Mouse (Mus musculus): ENCODE data around the gene Stub1. TPM values are rescaled to one million over a fixed set of nuclear protein-coding genes. Genes with fewer than 3 reads are reported as not detected.

The Stub1 gene
- total RNA-seq, 2 experiments from 2014 or later, result 95.7 to 99.9 TPM

- DNase-seq, result peak; percentile 83
These were observed 41.2 kb downstream of the Stub1 start for GRCm38 (mm10) chr17:25791843-25792527.

DNA sequence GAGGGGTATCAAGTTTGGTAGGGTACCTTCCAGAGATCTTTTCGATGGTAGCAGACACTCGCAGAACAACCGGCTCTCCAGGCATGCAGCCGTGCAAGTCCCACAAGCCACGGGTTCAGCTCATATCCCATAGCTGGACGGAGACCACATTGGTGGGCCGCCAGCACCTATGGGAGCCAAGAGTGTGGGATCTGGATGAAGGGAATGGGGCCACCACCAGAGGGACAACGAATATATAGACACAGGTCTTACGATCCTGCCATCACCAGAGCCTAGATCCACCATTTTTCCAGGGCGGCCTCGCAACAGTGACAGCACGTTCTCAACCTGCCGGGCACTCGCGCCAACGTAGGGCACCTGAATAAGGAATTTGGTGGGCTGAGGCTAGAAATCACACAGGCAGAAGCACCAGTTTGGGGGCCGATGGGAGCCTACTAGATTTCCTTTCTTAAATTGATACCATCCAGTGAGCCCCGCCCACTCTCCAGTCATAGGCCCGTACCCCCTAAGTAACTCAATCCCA is 41.8 kb downstream of the Stub1 start:
- DNase-seq, result no peak

DNA sequence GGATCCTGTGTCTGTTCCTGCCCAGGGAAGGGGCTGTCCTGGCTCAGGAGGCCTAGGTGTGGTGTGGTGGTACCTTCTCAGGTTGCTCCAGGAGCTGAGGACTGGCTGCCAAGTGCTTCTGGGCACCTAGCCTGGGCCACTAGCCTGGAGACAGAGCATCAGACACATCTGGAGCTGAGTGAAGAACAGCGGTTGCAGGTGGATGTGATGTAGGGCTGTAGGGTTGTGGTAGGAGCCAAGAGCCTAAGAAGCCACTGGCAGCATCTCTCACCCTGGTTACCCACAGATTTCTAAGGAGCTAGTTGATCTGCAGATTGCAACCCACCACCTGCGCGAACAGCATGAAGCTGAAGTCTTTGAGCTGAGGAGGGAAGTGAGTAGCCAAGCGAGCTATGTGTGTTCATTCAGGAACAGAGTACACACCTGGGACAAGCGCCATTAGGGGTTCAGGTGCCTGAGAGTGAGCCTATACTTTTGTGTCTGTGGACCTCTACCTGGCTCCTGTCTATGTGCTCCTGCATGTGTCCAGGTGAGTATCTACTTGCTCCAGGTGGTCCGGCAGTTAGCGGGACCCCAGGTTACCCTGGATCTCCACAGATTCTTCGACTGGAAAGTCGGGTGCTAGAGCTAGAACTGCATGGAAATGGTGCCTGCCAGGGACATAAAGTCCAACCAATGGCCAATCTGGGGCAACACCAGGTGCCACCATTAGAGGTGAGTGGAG is 46.3 kb downstream of the Stub1 start:
- no peak for DNase-seq

- DNase-seq, result no peak
These were observed 46.9 kb downstream of the Stub1 start, which contains the start of gene Ccdc78 for GRCm38 (mm10) chr17:25786280-25786679. Ccdc78 (plus strand) TSS chr17:25786580.

- peak; percentile 97 for DNase-seq
These were observed 47.9 kb downstream of the Stub1 start, which contains the start of gene Haghl for GRCm38 (mm10) chr17:25785281-25785745. Haghl (minus strand) TSS chr17:25785673.

- DNase-seq, result no peak
These were observed 49.2 kb downstream of the Stub1 start for GRCm38 (mm10) chr17:25783861-25784574.

DNA sequence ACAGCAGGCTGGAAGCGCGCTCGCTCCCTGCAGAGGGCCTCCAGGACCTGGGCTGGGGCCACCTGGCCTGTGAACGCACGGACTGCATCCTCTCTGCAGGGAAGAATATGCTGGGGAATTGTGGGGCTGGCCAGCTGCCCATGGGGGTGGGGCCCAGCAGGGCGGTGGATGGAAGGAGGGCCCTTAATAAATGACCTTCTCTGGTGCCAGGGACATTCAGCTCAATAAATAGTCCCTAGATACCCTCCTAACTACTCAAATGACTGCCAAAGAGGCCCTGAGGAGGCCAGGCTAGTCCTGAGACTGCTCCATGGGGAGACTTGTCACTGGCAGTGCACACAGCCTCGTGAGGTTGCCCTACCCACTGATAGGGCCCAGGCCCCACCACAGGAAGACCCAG is 50.1 kb downstream of the Stub1 start:
- DNase-seq, result no peak

DNA sequence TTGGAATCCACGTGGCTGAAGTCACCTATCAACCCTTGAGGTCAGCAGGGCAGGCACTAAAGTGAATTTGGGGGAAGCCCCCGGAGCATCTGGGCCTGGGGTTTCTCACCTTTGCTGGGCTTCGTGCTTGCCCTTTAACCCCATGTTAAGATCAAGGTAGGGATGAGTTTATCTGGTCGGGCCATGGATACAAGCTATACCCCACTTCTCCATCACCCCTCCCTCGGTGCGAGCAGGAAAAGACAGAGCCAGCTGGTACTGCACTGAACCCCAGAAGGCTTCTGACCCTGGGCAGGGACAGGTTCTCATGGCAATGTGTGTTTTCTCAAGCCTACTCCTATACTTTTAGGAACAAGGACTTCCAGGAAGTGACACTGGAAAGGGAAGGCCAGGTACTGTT is 51.9 kb downstream of the Stub1 start:
- DNase-seq, result no peak

Small RNAs within 50 kb of the gene (microRNA-seq; reads per million reads assigned to microRNA genes)
- gene Mir3082 (0.95 to 1.3 reads per million in 2 experiments), gene Mir6966 (0 to 0.32 reads per million in 2 experiments)

Other genes starting within 250 kb of the Stub1 start
- not detected for gene Gng13, start 116.2 kb downstream of the Stub1 start, total RNA-seq (2021)
- gene Chtf18, start 106.0 kb downstream of the Stub1 start, total RNA-seq (2021), result 1 to 10 TPM; 3.2 to 4.3 TPM
- 1 to 10 TPM; 3.8 to 5.6 TPM for gene Rpusd1, start 105.7 kb downstream of the Stub1 start, total RNA-seq (2021)
- gene Mslnl, start 97.4 kb downstream of the Stub1 start, total RNA-seq (2021), result not detected
- gene Msln, start 79.0 kb downstream of the Stub1 start, total RNA-seq (2021), result under 1 TPM; 0.65 to 0.80 TPM
- gene Narfl, start 59.6 kb downstream of the Stub1 start, total RNA-seq (2021), result 10 to 100 TPM; 24.3 to 28.4 TPM
- 10 to 100 TPM; 16.8 to 22.2 TPM for gene Haghl, start 47.7 kb downstream of the Stub1 start, total RNA-seq (2021)
- gene Ccdc78, start 46.8 kb downstream of the Stub1 start, total RNA-seq (2021), result not detected
- gene Fam173a, start 40.5 kb downstream of the Stub1 start, total RNA-seq (2021), result 10 to 100 TPM; 38.3 to 39.4 TPM
- gene AC134908.4, start 37.7 kb downstream of the Stub1 start, total RNA-seq (2021), result not detected
- gene Metrn, start 36.3 kb downstream of the Stub1 start, total RNA-seq (2021), result 10 to 100 TPM; 51.5 to 57.4 TPM
- 1 to 10 TPM; 2.1 to 2.3 TPM for gene Fbxl16, start 24.3 kb downstream of the Stub1 start, total RNA-seq (2021)
- gene Wdr24, start 9.8 kb downstream of the Stub1 start, total RNA-seq (2021), result 10 to 100 TPM in 1 of 2 experiments, 1 to 10 TPM in 1; 10.0 to 10.8 TPM
- 10 to 100 TPM; 22.1 to 25.8 TPM for gene Jmjd8, start 4.5 kb downstream of the Stub1 start, total RNA-seq (2021)
- gene Rhbdl1, start 3.9 kb upstream of the Stub1 start, total RNA-seq (2021), result 10 to 100 TPM in 1 of 2 experiments, 1 to 10 TPM in 1; 9.8 to 10.9 TPM
- 1 to 10 TPM; 5.8 to 7.3 TPM for gene Gm20683, start 8.4 kb upstream of the Stub1 start, total RNA-seq (2021)
- gene Rhot2, start 11.4 kb upstream of the Stub1 start, total RNA-seq (2021), result 10 to 100 TPM; 36.8 TPM
- gene Wdr90, start 28.1 kb upstream of the Stub1 start, total RNA-seq (2021), result 1 to 10 TPM; 3.3 to 5.2 TPM
- 10 to 100 TPM; 57.9 to 61.8 TPM for gene Mcrip2, start 35.4 kb upstream of the Stub1 start, total RNA-seq (2021)
- 10 to 100 TPM; 20.7 to 23.1 TPM for gene Mettl26, start 41.7 kb upstream of the Stub1 start, total RNA-seq (2021)
- gene Wfikkn1, start 47.5 kb upstream of the Stub1 start, total RNA-seq (2021), result 1 to 10 TPM in 1 of 2 experiments, under 1 TPM in 1; 0.78 to 1.1 TPM
- 10 to 100 TPM in 1 of 2 experiments, 1 to 10 TPM in 1; 9.3 to 12.6 TPM for gene Rab40c, start 86.3 kb upstream of the Stub1 start, total RNA-seq (2021)
- gene Pigq, start 111.5 kb upstream of the Stub1 start, total RNA-seq (2021), result 10 to 100 TPM; 38.4 to 39.1 TPM
- not detected for gene Nhlrc4, start 111.6 kb upstream of the Stub1 start, total RNA-seq (2021)
- not detected for gene A930017K11Rik, start 119.2 kb upstream of the Stub1 start, total RNA-seq (2021)
- gene Capn15, start 152.4 kb upstream of the Stub1 start, total RNA-seq (2021), result 1 to 10 TPM; 6.7 to 8.6 TPM
- gene Rab11fip3, start 236.2 kb upstream of the Stub1 start, total RNA-seq (2021), result 10 to 100 TPM; 37.9 to 41.5 TPM

All from gastrocnemius, postnatal 10 days (tissue).